ENCODE assay signal across 9 mouse cellular contexts in the genomic region with DNA sequence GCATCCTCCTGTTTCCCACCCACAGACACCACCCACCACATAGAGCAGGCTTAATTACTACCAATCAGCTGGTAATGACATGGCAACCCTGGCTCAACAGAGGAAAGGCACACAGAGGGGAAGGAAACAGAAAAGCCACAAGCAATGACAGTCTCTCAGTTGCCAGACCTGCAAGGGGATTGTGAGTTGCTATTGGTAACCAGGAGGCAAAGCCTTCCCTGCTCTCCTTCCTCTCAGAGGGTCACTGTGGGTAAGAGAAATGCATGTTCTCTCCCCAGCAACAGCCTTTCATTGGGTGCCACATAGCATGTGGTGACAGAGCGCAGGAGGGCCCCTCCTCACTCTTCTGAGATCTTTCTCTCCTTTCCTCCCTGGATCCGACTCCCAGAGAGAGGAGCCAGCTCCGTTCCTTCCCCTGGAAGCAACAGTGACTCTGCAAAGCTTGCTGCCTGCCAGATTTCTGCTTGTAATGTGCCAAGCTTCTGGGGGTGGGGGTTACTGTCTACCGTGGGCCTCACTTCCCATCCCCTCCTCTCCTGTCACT.
DNase-seq lines count a peak whose midpoint lies in the region; ATAC-seq and TF ChIP-seq lines count a peak whose summit lies in the region.
"Had no signal": no experiment of that assay in that cellular context is flagged by ENCODE, and none has a peak within 500 bp of the region (broad histone marks: within the 10 kb centered on the region; RNA-seq: fewer than 3 reads in every experiment).

No protein-coding gene starts in this region.

- H3K4me1 ChIP-seq in cerebellum, adult 2 months (ENCODE audit: control insufficient read depth, insufficient read depth, low read length): peaks cover 25% of the 10 kb centered on the region
- no peaks in the 10 kb centered on the region for H3K4me1 ChIP-seq in kidney, embryonic 16.5 days (ENCODE audit: insufficient read depth, low read length)

- peak; percentile 13 for DNase-seq in heart, postnatal 4 days
- no peak for DNase-seq in heart, adult 8-10 months (ENCODE audit: low spot score)
- peak; percentile 51 to 78 for DNase-seq in cerebellum, adult 2 months
- peak; percentile 24 for DNase-seq in lung, postnatal 14 days
- DNase-seq in thymus, postnatal 25 days: no peak
- no peak for DNase-seq in urinary bladder, adult 18-20 months (ENCODE audit: low spot score in 2 of 2)

- peak; percentile 91 to 92 for ATAC-seq in hematopoietic stem cell, adult 5-6 weeks (replicated peaks in 1 of 2; ENCODE audit: insufficient read depth in 1 of 2, low FRiP score in 2 of 2, low TSS enrichment in 1 of 2, low read depth in 1 of 2, poor library complexity in 2 of 2, severe bottlenecking in 2 of 2)
- ATAC-seq in kidney, embryonic 16.5 days (ENCODE audit: low FRiP score, low TSS enrichment): no peak

- no peaks in the 10 kb centered on the region for H3K9me3 ChIP-seq in kidney, embryonic 16.5 days (ENCODE audit: low read length)

- H3K9ac ChIP-seq in kidney, embryonic 16.5 days (replicated peaks; ENCODE audit: low read length): no peak overlapping the region

- no peak overlapping the region for H3K4me3 ChIP-seq in cerebellum, adult 2 months (replicated peaks; ENCODE audit: insufficient read depth, low read depth, low read length)
- H3K4me3 ChIP-seq in kidney, embryonic 16.5 days (ENCODE audit: low read length): no peak overlapping the region
- H3K4me3 ChIP-seq: erythroblast, embryonic 14.5 days had no signal

- WGBS in cerebellum, adult 2 months: 7% methylated on average over 4 of the region's 4 CpGs
- WGBS in kidney, embryonic 16.5 days: 64% methylated on average over 4 of the region's 4 CpGs

- H3K27ac ChIP-seq in cerebellum, adult 2 months (ENCODE audit: insufficient read depth, low read length): no peak overlapping the region
- no peak overlapping the region for H3K27ac ChIP-seq in kidney, embryonic 16.5 days (ENCODE audit: low read length)

- no peak for TF ChIP-seq CTCF in cerebellum, adult 2 months (IDR thresholded peaks at IDR 0.05; ENCODE audit: borderline replicate concordance, insufficient read depth, low read depth, low read length)

- H3K4me2 ChIP-seq in kidney, embryonic 16.5 days (replicated peaks; ENCODE audit: low read depth, low read length): no peak overlapping the region

- H3K36me3 ChIP-seq in kidney, embryonic 16.5 days (ENCODE audit: insufficient read depth, low read length): no peaks in the 10 kb centered on the region

- no peak for TF ChIP-seq POLR2A in cerebellum, adult 2 months (IDR thresholded peaks at IDR 0.05; ENCODE audit: borderline replicate concordance, insufficient read depth, low read length)

- H3K27me3 ChIP-seq in cerebellum, adult 2 months (ENCODE audit: control insufficient read depth, insufficient read depth, low read length): no peaks in the 10 kb centered on the region
- H3K27me3 ChIP-seq in kidney, embryonic 16.5 days (ENCODE audit: insufficient read depth, low read length): no peaks in the 10 kb centered on the region

Comparison
In these comparisons a context has a peak if more than half of its experiments do, and no peak if none do; other contexts are left out.
1. DNase-seq: peak in heart, postnatal 4 days (single experiment), cerebellum, adult 2 months (2 of 2) and lung, postnatal 14 days (single experiment); none in heart, adult 8-10 months (single experiment), thymus, postnatal 25 days (single experiment) and urinary bladder, adult 18-20 months (0 of 2).